ENCODE assay signal across 18 mouse cellular contexts in genomic region chr4:119036582-119036981, GRCm38 (mm10).
DNase-seq lines count a peak whose midpoint lies in the region; ATAC-seq lines count a peak whose summit lies in the region.
"Had no signal": no experiment of that assay in that cellular context is flagged by ENCODE, and none has a peak within 500 bp of the region (broad histone marks: within the 10 kb centered on the region; RNA-seq: fewer than 3 reads in every experiment).

No protein-coding gene starts in this region.

- DNase-seq in heart, postnatal 25 days (ENCODE audit: low spot score): no peak
- peak; percentile 71 for DNase-seq in MEL-GATA-1-ER (ENCODE audit: extremely low read depth, low read depth)
- no peak for DNase-seq in embryo, embryonic 11 days
- no peak for DNase-seq in layer of hippocampus, postnatal 36 days
- no peak for DNase-seq in kidney, adult 18-20 months
- DNase-seq: adrenal gland, postnatal 10 days; cerebellum, postnatal 25 days; gastrocnemius, postnatal 36 days; kidney, adult 2 months; lung, embryonic 14.5 days; retina, postnatal 1 day had no signal

- peaks cover 20% of the 10 kb centered on the region for H3K4me1 ChIP-seq in heart, embryonic 13.5 days
- H3K4me1 ChIP-seq in intestine, embryonic 16.5 days (ENCODE audit: control insufficient read depth, insufficient read depth, low read length): no peaks in the 10 kb centered on the region
- H3K4me1 ChIP-seq: hindbrain, embryonic 13.5 days; limb, embryonic 10.5 days; neural tube, embryonic 15.5 days had no signal

- 41% methylated on average over 5 of the region's 5 CpGs for WGBS in heart, embryonic 13.5 days
- 73% methylated on average over 5 of the region's 5 CpGs for WGBS in intestine, embryonic 16.5 days

- no peak for ATAC-seq in heart, embryonic 13.5 days (ENCODE audit: extremely low read depth, insufficient number of reproducible peaks, low FRiP score, low TSS enrichment)
- ATAC-seq in intestine, embryonic 16.5 days: peak; percentile 79
- peak; percentile 95 for ATAC-seq in megakaryocyte progenitor cell, adult 5-6 weeks (replicated peaks; ENCODE audit: poor library complexity)

- H3K4me2 ChIP-seq in heart, embryonic 13.5 days: no peak overlapping the region
- no peak overlapping the region for H3K4me2 ChIP-seq in intestine, embryonic 16.5 days (ENCODE audit: low read depth, low read length)
- H3K4me2 ChIP-seq: heart, embryonic 15.5 days; hindbrain, embryonic 13.5 days; lung, embryonic 14.5 days; neural tube, embryonic 15.5 days had no signal

- no peaks in the 10 kb centered on the region for H3K9me3 ChIP-seq in heart, embryonic 13.5 days
- H3K9me3 ChIP-seq in intestine, embryonic 16.5 days (ENCODE audit: control insufficient read depth, low read length): no peaks in the 10 kb centered on the region
- H3K9me3 ChIP-seq: heart, embryonic 15.5 days; hindbrain, embryonic 13.5 days; limb, embryonic 10.5 days; neural tube, embryonic 15.5 days had no signal

- H3K36me3 ChIP-seq in heart, embryonic 13.5 days: no peaks in the 10 kb centered on the region
- no peaks in the 10 kb centered on the region for H3K36me3 ChIP-seq in intestine, embryonic 16.5 days (ENCODE audit: control insufficient read depth, insufficient read depth, low read length)
- H3K36me3 ChIP-seq: heart, embryonic 15.5 days; hindbrain, embryonic 13.5 days; limb, embryonic 10.5 days; neural tube, embryonic 15.5 days had no signal

- intact Hi-C loops in heart, postnatal 25 days (cut with DNase I): no loop called here

- no peak overlapping the region for H3K9ac ChIP-seq in heart, embryonic 13.5 days
- no peak overlapping the region for H3K9ac ChIP-seq in intestine, embryonic 16.5 days (ENCODE audit: low read depth, low read length)
- H3K9ac ChIP-seq: heart, embryonic 15.5 days; hindbrain, embryonic 13.5 days; lung, embryonic 14.5 days; neural tube, embryonic 15.5 days had no signal

- no peaks in the 10 kb centered on the region for H3K27me3 ChIP-seq in heart, embryonic 13.5 days (replicated peaks)
- H3K27me3 ChIP-seq in intestine, embryonic 16.5 days (replicated peaks; ENCODE audit: control insufficient read depth, insufficient read depth, low read length): no peaks in the 10 kb centered on the region
- H3K27me3 ChIP-seq: heart, embryonic 15.5 days; neural tube, embryonic 15.5 days had no signal

- 0 out of 2 replicates have a peak overlapping the region, but pooled peaks have one; percentile 2 for H3K27ac ChIP-seq in heart, embryonic 13.5 days (replicated peaks)
- no peak overlapping the region for H3K27ac ChIP-seq in intestine, embryonic 16.5 days (ENCODE audit: low read length)
- H3K27ac ChIP-seq: heart, embryonic 15.5 days; hindbrain, embryonic 13.5 days; limb, embryonic 10.5 days; neural tube, embryonic 15.5 days had no signal

- no peak overlapping the region for H3K4me3 ChIP-seq in heart, embryonic 13.5 days
- H3K4me3 ChIP-seq in intestine, embryonic 16.5 days (ENCODE audit: low read length): no peak overlapping the region
- H3K4me3 ChIP-seq: heart, embryonic 15.5 days; hindbrain, embryonic 13.5 days; limb, embryonic 10.5 days; neural tube, embryonic 15.5 days had no signal
